Mouse (Mus musculus): ENCODE results near the gene Fkbp1a.

- TF ChIP-seq TAL1 (IDR thresholded peaks at IDR 0.05; ENCODE audit: low read length), result no peak
- no peak for TF ChIP-seq GATA1 (IDR thresholded peaks at IDR 0.05; ENCODE audit: low read length)
These were observed 33.6 kb downstream of the Fkbp1a start for GRCm38 (mm10) chr2:151575699-151576389.

Data from erythroblast, embryonic 14.5 days (primary cell).